Mouse (Mus musculus): ENCODE results near the gene Fnbp1.

DNA sequence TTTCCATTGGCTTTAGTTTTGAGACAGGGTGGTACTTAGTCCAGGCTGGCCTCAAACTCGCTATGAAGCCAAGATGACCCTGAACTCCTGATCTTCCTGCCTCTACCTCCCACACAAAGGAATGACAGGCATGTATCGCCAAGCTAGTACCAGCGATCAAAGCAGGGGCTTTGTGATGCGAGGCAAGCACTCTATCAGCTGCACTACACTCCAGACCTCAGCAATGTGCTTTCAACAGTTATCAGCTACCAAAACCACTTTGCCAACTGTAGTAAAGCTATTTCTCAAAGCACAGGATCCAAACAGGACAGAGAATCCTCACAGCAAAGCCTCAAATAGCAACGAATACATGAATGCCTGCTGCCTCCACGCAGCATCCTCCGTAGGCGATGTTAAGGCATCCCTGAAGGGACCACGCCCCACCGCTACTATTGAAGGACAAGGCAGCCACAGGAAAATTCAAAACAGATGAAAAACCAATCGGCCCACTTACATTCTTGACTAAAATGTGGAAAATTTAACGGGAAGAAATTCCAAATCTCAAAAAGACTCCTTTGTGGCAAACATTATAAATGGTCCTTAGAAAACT lies 31.8 kb downstream of the Fnbp1 start:
- TF ChIP-seq CTCF (conservative IDR thresholded peaks at IDR 0.05; ENCODE audit: insufficient read depth, insufficient read length, low read depth, low read length) (no peak), POLR2A (IDR thresholded peaks at IDR 0.05; ENCODE audit: low read depth, low read length) (no peak)
